Mouse (Mus musculus): ENCODE results near the gene Cntn5.
A peak's percentile ranks its signal among the peaks of the same experiment; 100 is the strongest.

Cntn5 gene

GRCm38 (mm10) chr9:10447220-10447837 is 457.2 kb downstream of the Cntn5 start:
- no peak for DNase-seq (ENCODE audit: low read depth, low spot score)

GRCm38 (mm10) chr9:10412075-10412474 is 492.5 kb downstream of the Cntn5 start:
- DNase-seq (ENCODE audit: low read depth, low spot score), result no peak

GRCm38 (mm10) chr9:10400099-10400498 is 504.5 kb downstream of the Cntn5 start:
- DNase-seq (ENCODE audit: low read depth, low spot score), result no peak

- no peak for DNase-seq (ENCODE audit: low read depth, low spot score)
Measured at GRCm38 (mm10) chr9:10389863-10390262, 514.7 kb downstream of the Cntn5 start.

- no peak for DNase-seq (ENCODE audit: low read depth, low spot score)
Measured at GRCm38 (mm10) chr9:10384455-10384854, 520.1 kb downstream of the Cntn5 start.

- no peak for DNase-seq (ENCODE audit: low read depth, low spot score)
Measured at GRCm38 (mm10) chr9:10383140-10383539, 521.4 kb downstream of the Cntn5 start.

GRCm38 (mm10) chr9:10381701-10382100 is 522.9 kb downstream of the Cntn5 start:
- DNase-seq (ENCODE audit: low read depth, low spot score), result no peak

GRCm38 (mm10) chr9:10376261-10376660 is 528.3 kb downstream of the Cntn5 start:
- DNase-seq (ENCODE audit: low read depth, low spot score), result no peak

GRCm38 (mm10) chr9:10368971-10369370 is 535.6 kb downstream of the Cntn5 start:
- DNase-seq (ENCODE audit: low read depth, low spot score), result no peak

- DNase-seq (ENCODE audit: low read depth, low spot score), result no peak
Measured at GRCm38 (mm10) chr9:10368410-10368809, 536.2 kb downstream of the Cntn5 start.

- DNase-seq (ENCODE audit: low read depth, low spot score), result no peak
Measured at GRCm38 (mm10) chr9:10366246-10366955, 538.2 kb downstream of the Cntn5 start.

- DNase-seq (ENCODE audit: low read depth, low spot score), result no peak
Measured at GRCm38 (mm10) chr9:10350909-10351655, 553.5 kb downstream of the Cntn5 start.

- DNase-seq (ENCODE audit: low read depth, low spot score), result peak; percentile 36
Measured at GRCm38 (mm10) chr9:10348741-10349140, 555.8 kb downstream of the Cntn5 start.

GRCm38 (mm10) chr9:10348222-10348621 is 556.4 kb downstream of the Cntn5 start:
- DNase-seq (ENCODE audit: low read depth, low spot score), result no peak

- DNase-seq (ENCODE audit: low read depth, low spot score), result no peak
Measured at GRCm38 (mm10) chr9:10340751-10341150, 563.8 kb downstream of the Cntn5 start.

- no peak for DNase-seq (ENCODE audit: low read depth, low spot score)
Measured at GRCm38 (mm10) chr9:10339716-10340115, 564.9 kb downstream of the Cntn5 start.

GRCm38 (mm10) chr9:10324697-10325368 is 579.7 kb downstream of the Cntn5 start:
- no peak for DNase-seq (ENCODE audit: low read depth, low spot score)

GRCm38 (mm10) chr9:10269342-10269741 is 635.2 kb downstream of the Cntn5 start:
- no peak for DNase-seq (ENCODE audit: low read depth, low spot score)

GRCm38 (mm10) chr9:10268836-10269235 is 635.7 kb downstream of the Cntn5 start:
- DNase-seq (ENCODE audit: low read depth, low spot score), result no peak

GRCm38 (mm10) chr9:10265616-10266015 is 639.0 kb downstream of the Cntn5 start:
- DNase-seq (ENCODE audit: low read depth, low spot score), result no peak

GRCm38 (mm10) chr9:10233364-10233763 is 671.2 kb downstream of the Cntn5 start:
- no peak for DNase-seq (ENCODE audit: low read depth, low spot score)

- no peak for DNase-seq (ENCODE audit: low read depth, low spot score)
Measured at GRCm38 (mm10) chr9:10232066-10232465, 672.5 kb downstream of the Cntn5 start.
